8 mouse cellular contexts compared by ENCODE assay signal in the genomic region with DNA sequence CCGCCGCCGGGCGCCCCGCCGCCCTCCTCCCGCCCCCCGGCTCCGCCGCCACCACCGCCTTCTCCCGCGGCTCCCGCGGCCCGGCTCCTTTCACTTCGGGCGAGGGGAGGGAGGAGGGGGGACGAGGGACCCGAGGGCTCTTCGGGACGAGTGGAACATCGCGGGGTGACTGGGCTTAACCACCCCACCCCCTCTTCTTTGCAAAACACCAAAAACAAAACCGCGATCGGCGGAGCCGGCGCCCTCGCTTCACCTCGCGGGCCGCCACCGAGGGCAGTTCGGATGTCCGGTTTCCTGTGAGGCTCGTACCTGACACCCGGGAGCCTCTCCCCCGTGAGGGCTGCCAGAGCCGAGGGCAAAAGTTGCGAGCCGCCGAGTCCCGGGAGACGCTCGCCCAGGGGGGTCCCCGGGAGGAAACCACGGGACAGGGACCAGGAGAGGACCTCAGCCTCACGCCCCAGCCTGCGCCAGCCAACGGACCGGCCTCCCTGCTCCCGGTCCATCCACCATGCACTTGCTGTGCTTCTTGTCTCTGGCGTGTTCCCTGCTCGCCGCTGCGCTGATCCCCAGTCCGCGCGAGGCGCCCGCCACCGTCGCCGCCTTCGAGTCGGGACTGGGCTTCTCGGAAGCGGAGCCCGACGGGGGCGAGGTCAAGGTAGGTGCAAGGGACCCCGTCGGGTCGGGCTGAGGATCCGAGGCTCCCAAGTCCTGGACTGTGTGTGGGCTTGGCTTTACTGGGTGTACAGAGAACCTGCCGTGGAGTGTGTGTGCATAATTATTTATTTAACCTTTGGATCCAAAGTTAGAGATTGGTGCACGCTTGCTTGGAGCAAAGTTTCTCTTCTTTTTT. TPM values are rescaled to one million over a fixed set of nuclear protein-coding genes. Genes with fewer than 3 reads are reported as not detected.
DNase-seq lines count a peak whose midpoint lies in the region; ATAC-seq lines count a peak whose summit lies in the region.

A gene (plus strand): TSS at position 336 of the 850 bp plus-strand sequence.

- DNase-seq in ES-CJ7 (ENCODE audit: low read depth, low spot score), result peak; percentile 61
- peak; percentile 64 to 68 for DNase-seq in heart, postnatal 14 days
- peak; percentile 26 to 36 for DNase-seq in layer of hippocampus, postnatal 25 days (ENCODE audit: extremely low spot score in 1 of 2, low spot score in 1 of 2)
- DNase-seq in lung, postnatal 36 days, result peak; percentile 36
- DNase-seq in retina, postnatal 1 day, result peak; percentile 73
- DNase-seq in urinary bladder, adult 18-20 months (ENCODE audit: low spot score in 2 of 2), result peak; percentile 11 to 59

- peaks cover 10% of the 10 kb centered on the region for H3K4me1 ChIP-seq in forebrain, embryonic 15.5 days

- H3K36me3 ChIP-seq in forebrain, embryonic 15.5 days, result no peaks in the 10 kb centered on the region

- ATAC-seq in cerebellum, adult (ENCODE audit: insufficient number of reproducible peaks, low FRiP score, low TSS enrichment), result peak; percentile 73
- ATAC-seq in forebrain, embryonic 15.5 days (replicated peaks), result peak; percentile 87

- H3K4me2 ChIP-seq in forebrain, embryonic 15.5 days (replicated peaks), result peak within 1 kb of the TSS; percentile 96

- H3K27ac ChIP-seq in forebrain, embryonic 15.5 days (replicated peaks), result peak within 1 kb of the TSS; percentile 71

- H3K27me3 ChIP-seq in forebrain, embryonic 15.5 days, result no peaks in the 10 kb centered on the region

- H3K9ac ChIP-seq in forebrain, embryonic 15.5 days (replicated peaks), result peak within 1 kb of the TSS; percentile 76

- WGBS in forebrain, embryonic 15.5 days, result under 1% methylated on average over 73 of the region's 79 CpGs

- H3K9me3 ChIP-seq in forebrain, embryonic 15.5 days, result no peaks in the 10 kb centered on the region

- peak within 1 kb of the TSS; percentile 95 for H3K4me3 ChIP-seq in forebrain, embryonic 15.5 days

- intact Hi-C loops in heart, postnatal 14 days (cut with DNase I), result loop anchor here (1.0 to 5.0 kb wide), 3 partner anchors 75 to 413 kb away; no protein-coding TSS in a partner anchor

RNA-seq across cellular contexts. Expression of the gene that starts here (rescaled TPM):
- 3.4 and 4.0 TPM in 2 replicates for polyA plus RNA-seq in forebrain, embryonic 15.5 days (2015; fragmentation: Nextera tagmentation; extraction: Ambion mirVana)
- total RNA-seq in heart, postnatal 14 days (2021), result 1 to 10 TPM; 7.4 to 9.2 TPM
- total RNA-seq in layer of hippocampus, postnatal 25 days (2021), result 1 to 10 TPM; 3.3 to 3.5 TPM

Comparison
In these comparisons a context has a peak if more than half of its experiments do, and no peak if none do; other contexts are left out.
1. Peak in every context shown above with its lines: DNase-seq, ATAC-seq, H3K4me3 ChIP-seq and H3K27ac ChIP-seq.